Mouse (Mus musculus): ENCODE measurements around the gene Irf9.

The Irf9 gene

GRCm38 (mm10) chr14:55603271-55603632, at the start of gene Irf9:
Gene Irf9 (plus strand): TSS chr14:55603571.
- DNase-seq (ENCODE audit: low spot score in 2 of 2): no peak

GRCm38 (mm10) chr14:55554635-55555034, 48.7 kb upstream of the Irf9 start:
- no peak for DNase-seq (ENCODE audit: low spot score in 2 of 2)

- DNase-seq (ENCODE audit: low spot score in 2 of 2): no peak
These were observed 47.6 kb upstream of the Irf9 start for GRCm38 (mm10) chr14:55555788-55556187.

GRCm38 (mm10) chr14:55557003-55557402, 46.4 kb upstream of the Irf9 start:
- DNase-seq (ENCODE audit: low spot score in 2 of 2): peak; percentile 74 to 78

GRCm38 (mm10) chr14:55557587-55557986, 45.8 kb upstream of the Irf9 start:
- no peak for DNase-seq (ENCODE audit: low spot score in 2 of 2)

GRCm38 (mm10) chr14:55558740-55559448, 44.5 kb upstream of the Irf9 start:
- DNase-seq (ENCODE audit: low spot score in 2 of 2): no peak

- peak; percentile 87 to 89 for DNase-seq (ENCODE audit: low spot score in 2 of 2)
These were observed 43.6 kb upstream of the Irf9 start, which contains the start of gene Dcaf11 for GRCm38 (mm10) chr14:55559799-55560201. Gene Dcaf11 (plus strand): TSS chr14:55560006.

- DNase-seq (ENCODE audit: low spot score in 2 of 2): peak; percentile 98 to 99
These were observed 42.9 kb upstream of the Irf9 start, which contains the start of gene A730061H03Rik for GRCm38 (mm10) chr14:55560202-55561073. Gene A730061H03Rik (minus strand): TSS chr14:55560406.

- no peak for DNase-seq (ENCODE audit: low spot score in 2 of 2)
These were observed 41.5 kb upstream of the Irf9 start for GRCm38 (mm10) chr14:55561860-55562259.

- no peak for DNase-seq (ENCODE audit: low spot score in 2 of 2)
These were observed 40.1 kb upstream of the Irf9 start for GRCm38 (mm10) chr14:55563249-55563648.

- DNase-seq (ENCODE audit: low spot score in 2 of 2): no peak
These were observed 37.6 kb upstream of the Irf9 start for GRCm38 (mm10) chr14:55565748-55566147.

GRCm38 (mm10) chr14:55567496-55567895, 35.9 kb upstream of the Irf9 start:
- DNase-seq (ENCODE audit: low spot score in 2 of 2): no peak

GRCm38 (mm10) chr14:55570588-55570987, 32.8 kb upstream of the Irf9 start:
- DNase-seq (ENCODE audit: low spot score in 2 of 2): no peak

GRCm38 (mm10) chr14:55571760-55572159, 31.6 kb upstream of the Irf9 start:
- DNase-seq (ENCODE audit: low spot score in 2 of 2): no peak

- DNase-seq (ENCODE audit: low spot score in 2 of 2): no peak
These were observed 28.1 kb upstream of the Irf9 start, which contains the start of gene Fitm1 for GRCm38 (mm10) chr14:55575302-55575701. Gene Fitm1 (plus strand): TSS chr14:55575617.

- DNase-seq (ENCODE audit: low spot score in 2 of 2): no peak
These were observed 27.7 kb upstream of the Irf9 start for GRCm38 (mm10) chr14:55575711-55576110.

- DNase-seq (ENCODE audit: low spot score in 2 of 2): peak in 1 of 2 experiments; percentile 41
These were observed 27.0 kb upstream of the Irf9 start for GRCm38 (mm10) chr14:55576376-55576775.

GRCm38 (mm10) chr14:55577871-55578667, 25.3 kb upstream of the Irf9 start, which contains the start of gene Psme1:
Gene Psme1 (plus strand): TSS chr14:55578123.
- peak; percentile 66 for DNase-seq (ENCODE audit: low spot score in 2 of 2)

GRCm38 (mm10) chr14:55578668-55579269, 24.6 kb upstream of the Irf9 start:
- no peak for DNase-seq (ENCODE audit: low spot score in 2 of 2)

GRCm38 (mm10) chr14:55579511-55580496, 23.6 kb upstream of the Irf9 start:
- no peak for DNase-seq (ENCODE audit: low spot score in 2 of 2)
